Mouse (Mus musculus) cerebellum, adult 2 months (tissue): Measurements from ENCODE around the gene Robo2. TPM values are rescaled to one million over a fixed set of nuclear protein-coding genes. Genes with fewer than 3 reads are reported as not detected.
"Not testable (repeated sequence)": the region's sequence is repeated elsewhere in the genome, so short reads cannot be mapped to it uniquely, and the experiment has no call there.

Source experiments
- DNase-seq, 2 experiments: peaks; one replicate each; pipeline ENCODE4 v3.0.0; 2021
- H3K27ac ChIP-seq: fragments of 200-500 bp; 2 replicates; pipeline ENCODE4 v1.5.1; 2012; ENCODE audit warnings: low read length, control low read depth, inconsistent platforms; ENCODE audit not compliant: insufficient read depth
- H3K27me3 ChIP-seq: fragments of 200-500 bp; 2 replicates; pipeline ENCODE4 v1.6.1; 2012; ENCODE audit warnings: inconsistent platforms, mild to moderate bottlenecking, low read length, moderate library complexity; ENCODE audit not compliant: control insufficient read depth, insufficient read depth
- H3K4me1 ChIP-seq: fragments of 200-500 bp; 2 replicates; pipeline ENCODE4 v1.6.1; 2011; ENCODE audit warnings: low read length; ENCODE audit not compliant: control insufficient read depth, insufficient read depth
- H3K4me3 ChIP-seq: fragments of 200-500 bp; replicated peaks from 2 replicates; pipeline ENCODE3; 2011; ENCODE audit warnings: mild to moderate bottlenecking, low read depth, low read length, control low read depth; ENCODE audit not compliant: insufficient read depth
- CTCF ChIP-seq: fragments of 200-500 bp; IDR thresholded peaks from 2 replicates; pipeline ENCODE4 v1.5.1; 2011; ENCODE audit warnings: low read depth, mild to moderate bottlenecking, control low read depth, low read length, moderate library complexity, borderline replicate concordance; ENCODE audit not compliant: insufficient read depth
- POLR2A ChIP-seq: fragments of 200-500 bp; IDR thresholded peaks from 2 replicates; pipeline ENCODE4 v1.6.1; 2011; ENCODE audit warnings: low read length, control low read depth, borderline replicate concordance; ENCODE audit not compliant: insufficient read depth
- WGBS: fragments of 180-500 bp; shearing (Covaris S2); methylation state at CpG from one replicate; pipeline ENCODE4 v1.1.7; 2018; 5-methylcytosine and 5-hydroxymethylcytosine counted together
- polyA plus RNA-seq: library from polyadenylated mRNA; depleted of rRNA; stranded (reverse); fragments of >200 nt; gene quantifications from 2 replicates; pipeline ENCODE4 v1.2.3, GENCODE M21; 2012

The Robo2 gene
- polyA plus RNA-seq, 1 experiment, result 20.1 TPM

GRCm38 (mm10) chr16:74136181-74136580, 275.4 kb downstream of the Robo2 start:
- Histone ChIP-seq H3K4me1 (no peaks in the 10 kb centered on the region), H3K27ac (no peak overlapping the region), H3K27me3 (no peaks in the 10 kb centered on the region), H3K4me3 (no peak overlapping the region)
- no peak for TF ChIP-seq POLR2A
- DNase-seq, result no peak
- WGBS, result 98% methylated on average over 1 of the region's 1 CpGs

GRCm38 (mm10) chr16:74132833-74133232, 278.8 kb downstream of the Robo2 start:
- TF ChIP-seq CTCF, result no peak
- TF ChIP-seq POLR2A, result no peak
- Histone ChIP-seq H3K27me3 (no peaks in the 10 kb centered on the region), H3K4me3 (no peak overlapping the region), H3K27ac (no peak overlapping the region), H3K4me1 (no peaks in the 10 kb centered on the region)
- 12% methylated on average over 6 of the region's 6 CpGs for WGBS
- peak in 1 of 2 experiments; percentile 2 for DNase-seq

GRCm38 (mm10) chr16:74131370-74131769, 280.3 kb downstream of the Robo2 start:
- H3K4me3 ChIP-seq, result no peak overlapping the region
- no peaks in the 10 kb centered on the region for H3K27me3 ChIP-seq
- WGBS, result 96% methylated on average over 5 of the region's 5 CpGs
- DNase-seq, result no peak
- TF ChIP-seq POLR2A (no peak), CTCF (no peak)
- no peaks in the 10 kb centered on the region for H3K4me1 ChIP-seq
- H3K27ac ChIP-seq, result no peak overlapping the region

- no peak overlapping the region for H3K27ac ChIP-seq
- no peaks in the 10 kb centered on the region for H3K27me3 ChIP-seq
- WGBS, result 87% methylated on average over 5 of the region's 5 CpGs
- DNase-seq, result no peak
- no peak overlapping the region for H3K4me3 ChIP-seq
- TF ChIP-seq CTCF (no peak), POLR2A (no peak)
- no peaks in the 10 kb centered on the region for H3K4me1 ChIP-seq
Observed at GRCm38 (mm10) chr16:74128443-74128983, 283.1 kb downstream of the Robo2 start.

- H3K27ac ChIP-seq, result no peak overlapping the region
- no peaks in the 10 kb centered on the region for H3K4me1 ChIP-seq
- H3K27me3 ChIP-seq, result no peaks in the 10 kb centered on the region
- H3K4me3 ChIP-seq, result no peak overlapping the region
- WGBS, result 71% methylated on average over 3 of the region's 3 CpGs
- no peak for DNase-seq
- no peak for TF ChIP-seq CTCF
- TF ChIP-seq POLR2A, result no peak
Observed at GRCm38 (mm10) chr16:74113155-74113554, 298.5 kb downstream of the Robo2 start.

- 68% methylated on average over 4 of the region's 4 CpGs for WGBS
- no peak overlapping the region for H3K4me3 ChIP-seq
- TF ChIP-seq POLR2A (no peak), CTCF (no peak)
Observed at GRCm38 (mm10) chr16:74111101-74111500, 300.5 kb downstream of the Robo2 start.

GRCm38 (mm10) chr16:74104449-74104848, 307.2 kb downstream of the Robo2 start:
- H3K27ac ChIP-seq, DNase-seq, H3K4me3 ChIP-seq, H3K27me3 ChIP-seq, H3K4me1 ChIP-seq: not testable (repeated sequence)
- 80% methylated on average over 8 of the region's 8 CpGs for WGBS

More at GRCm38 (mm10) chr16:74111101-74111500, 300.5 kb downstream of the Robo2 start:
- no peaks in the 10 kb centered on the region for H3K27me3 ChIP-seq
- H3K27ac ChIP-seq, result no peak overlapping the region
- DNase-seq, result no peak
- H3K4me1 ChIP-seq, result no peaks in the 10 kb centered on the region

GRCm38 (mm10) chr16:74092997-74093801, 318.4 kb downstream of the Robo2 start:
- Histone ChIP-seq H3K27ac (no peak overlapping the region), H3K4me1 (no peaks in the 10 kb centered on the region), H3K4me3 (no peak overlapping the region), H3K27me3 (no peaks in the 10 kb centered on the region)
- no peak for DNase-seq
- 82% methylated on average over 7 of the region's 7 CpGs for WGBS
- TF ChIP-seq CTCF, result no peak
- no peak for TF ChIP-seq POLR2A
